Mouse (Mus musculus) adrenal gland, adult 2 months (tissue): ENCODE results near the gene Pcyt1b. TPM values are rescaled to one million over a fixed set of nuclear protein-coding genes. Genes with fewer than 3 reads are reported as not detected.

Experiments
- DNase-seq: peaks from one replicate; pipeline ENCODE4 v3.0.0; 2021
- polyA plus RNA-seq: library from polyadenylated mRNA; depleted of rRNA; stranded (reverse); fragments of >200 nt; gene quantifications from 2 replicates; pipeline ENCODE4 v1.2.3, GENCODE M21; 2012; rRNA removed
- total RNA-seq, 2 experiments: library from RNA; stranded (reverse); gene quantifications; 2 replicates each; pipeline ENCODE4 v1.2.3; 2021

Gene Pcyt1b
- total and polyA plus RNA-seq, 3 experiments, result 0.22 to 0.69 (median 0.69) TPM

GRCm38 (mm10) chrX:93732407-93732806 lies 77.7 kb downstream of the Pcyt1b start:
- no peak for DNase-seq

GRCm38 (mm10) chrX:93732975-93733748 lies 78.5 kb downstream of the Pcyt1b start:
- no peak for DNase-seq

DNA sequence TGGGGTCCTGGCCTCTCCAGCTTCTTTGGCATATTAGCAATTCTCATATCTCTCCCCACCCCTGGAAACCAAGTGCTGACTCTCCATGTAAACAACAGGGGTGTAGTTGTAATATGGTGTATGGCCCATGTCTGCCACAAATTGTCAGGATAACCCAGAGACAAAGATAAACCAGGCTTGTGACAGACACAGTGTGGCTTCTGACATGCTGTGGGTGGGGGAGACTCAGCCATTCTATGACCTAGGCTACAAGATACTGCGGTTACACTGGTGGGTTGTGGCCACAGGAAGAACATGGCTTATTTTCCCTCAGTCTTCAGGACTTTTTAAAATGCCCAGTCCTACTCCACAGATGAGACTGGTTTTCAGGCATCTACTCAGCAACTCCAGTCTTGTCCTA lies 94.5 kb downstream of the Pcyt1b start:
- DNase-seq, result no peak

DNA sequence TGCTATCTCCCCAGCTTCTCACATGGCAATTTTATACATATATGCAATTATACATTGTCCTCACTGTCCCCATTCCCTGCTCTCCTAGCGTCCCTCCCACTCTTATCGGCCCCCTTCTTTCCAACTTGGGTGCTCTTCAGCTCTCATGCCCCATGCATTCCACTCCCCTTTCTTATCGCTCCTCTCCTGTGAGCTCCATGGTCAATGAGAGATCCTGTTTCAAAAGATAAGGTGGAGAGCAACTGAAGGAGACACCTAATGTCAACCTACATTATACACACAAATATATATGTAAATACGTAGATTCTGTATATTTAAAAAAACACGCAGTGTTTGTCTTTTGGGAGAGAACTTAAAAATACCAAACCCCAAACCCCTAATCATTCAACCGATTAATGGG lies 95.9 kb downstream of the Pcyt1b start:
- DNase-seq, result no peak

- no peak for DNase-seq
Observed at GRCm38 (mm10) chrX:93755210-93755842, 100.7 kb downstream of the Pcyt1b start.

DNA sequence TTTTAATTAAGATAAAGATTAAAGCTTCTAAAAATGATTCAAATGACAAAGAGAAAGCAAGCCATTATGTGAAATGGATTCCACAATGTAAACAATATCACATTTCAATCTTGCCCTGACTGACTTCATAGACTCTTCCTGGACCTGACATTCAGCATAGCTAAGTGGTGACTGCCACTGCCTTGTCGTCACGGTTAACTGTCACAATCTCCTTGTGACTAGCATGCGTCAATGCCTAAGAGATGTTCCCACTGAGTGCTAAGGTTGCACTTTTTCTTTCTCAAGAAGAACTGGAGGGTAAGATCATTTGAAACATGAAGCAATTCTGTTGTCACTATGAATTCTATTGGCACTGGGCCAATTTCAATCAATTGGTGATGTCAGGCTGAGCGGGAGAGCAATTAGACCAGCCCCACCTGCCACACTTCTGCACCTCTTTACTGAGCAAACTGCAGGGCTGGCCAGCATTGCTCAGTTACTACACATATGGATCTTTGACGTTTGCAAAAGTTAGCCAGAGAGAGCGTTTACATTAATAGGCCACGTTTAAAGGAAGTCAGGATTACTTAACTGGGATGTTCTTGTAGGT lies 102.3 kb downstream of the Pcyt1b start:
- no peak for DNase-seq

- no peak for DNase-seq
Observed at GRCm38 (mm10) chrX:93760770-93761169, 106.1 kb downstream of the Pcyt1b start.

GRCm38 (mm10) chrX:93789562-93789961 lies 134.9 kb downstream of the Pcyt1b start:
- DNase-seq, result no peak

DNA sequence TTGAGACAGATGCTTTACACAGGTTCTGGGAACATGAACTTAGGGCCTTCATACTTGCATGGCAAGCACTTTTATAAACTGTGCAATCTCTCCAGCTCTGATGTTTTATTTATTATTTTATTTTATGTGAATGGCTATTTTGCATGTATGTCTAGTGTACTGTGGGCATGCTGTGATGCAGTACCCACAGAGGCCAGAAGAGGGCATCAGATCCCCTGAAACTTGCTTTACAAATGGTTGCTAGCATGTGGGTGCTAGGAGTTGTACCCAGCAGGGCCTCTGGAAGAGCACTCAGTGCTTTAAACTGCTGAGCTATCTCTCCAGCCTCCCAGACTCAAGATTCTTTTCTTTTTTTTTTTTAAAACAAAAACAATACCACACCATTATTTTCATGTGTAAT lies 138.5 kb downstream of the Pcyt1b start:
- DNase-seq, result peak; percentile 23

Other genes starting within 250 kb of the Pcyt1b start
- gene Pola1, start 22.7 kb upstream of the Pcyt1b start, total RNA-seq, result 1 to 10 TPM; 7.4 to 9.3 TPM
- gene Pola1, start 22.7 kb upstream of the Pcyt1b start, polyA plus RNA-seq, result 0.10 and 0.11 TPM in 2 replicates
- 10 to 100 TPM; 10.1 to 19.8 TPM for gene Pdk3, start 177.3 kb downstream of the Pcyt1b start, total RNA-seq
- 9.8 and 10.7 TPM in 2 replicates for gene Pdk3, start 177.3 kb downstream of the Pcyt1b start, polyA plus RNA-seq